Mouse (Mus musculus): ENCODE measurements around the gene H2-M11. TPM values are rescaled to one million over a fixed set of nuclear protein-coding genes. Genes with fewer than 3 reads are reported as not detected.

H2-M11 gene
- not detected for total RNA-seq (2021)
- long read RNA-seq, experiment 1 = 0 reads
- long read RNA-seq, experiment 2 = 0 reads

DNA sequence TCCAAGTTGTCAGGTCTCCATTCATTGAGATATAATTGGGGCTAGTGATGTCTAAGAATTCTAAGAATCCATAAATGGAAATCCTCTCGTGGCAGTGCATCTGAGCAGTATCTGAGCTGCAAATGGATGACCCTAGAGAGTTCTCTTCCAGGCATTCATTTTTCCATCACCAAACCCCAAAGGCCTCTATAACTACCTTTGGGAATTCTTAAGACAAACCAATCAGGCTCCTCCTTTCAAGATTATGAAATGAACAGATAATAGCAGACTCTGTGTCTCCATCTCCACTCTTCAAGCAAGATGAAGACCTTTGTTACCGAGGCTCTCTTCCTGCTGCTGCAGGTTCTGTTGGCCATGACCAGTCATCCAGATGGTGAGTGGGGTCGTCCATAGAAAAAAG, at the start of gene H2-M11:
Gene H2-M11, plus strand, starts transcription at position 301 of the 400 bp plus-strand sequence.
- Histone ChIP-seq H3K4me3 (no peak within 1 kb of the TSS), H3K27ac (no peak within 1 kb of the TSS)
- DNase-seq (ENCODE audit: low spot score in 2 of 2) = no peak
- TF ChIP-seq CTCF (conservative IDR thresholded peaks at IDR 0.05) = no peak

DNA sequence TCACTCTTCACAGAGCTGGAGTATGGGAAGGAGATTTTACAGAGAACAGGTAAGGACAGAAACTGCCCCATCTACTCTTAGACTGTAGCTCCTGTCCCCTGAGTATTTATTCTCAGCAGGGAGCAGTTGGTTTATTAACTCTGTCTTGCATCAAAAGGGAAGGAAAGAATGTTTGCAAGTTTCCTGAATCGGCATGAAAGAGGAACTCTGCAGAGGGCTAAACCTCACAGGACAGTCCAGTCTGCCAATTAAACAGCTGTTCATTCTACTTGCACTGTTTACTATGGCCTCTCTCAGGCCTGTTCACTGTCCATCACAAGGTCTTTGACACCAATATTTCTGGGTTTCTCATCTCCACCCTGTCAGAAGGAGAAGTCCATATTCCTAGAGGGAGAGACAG, 46.4 kb upstream of the H2-M11 start:
- DNase-seq (ENCODE audit: low spot score in 2 of 2) = no peak
- Histone ChIP-seq H3K4me3 (no peak overlapping the region), H3K27ac (no peak overlapping the region)
- no peak for TF ChIP-seq CTCF (conservative IDR thresholded peaks at IDR 0.05)

DNA sequence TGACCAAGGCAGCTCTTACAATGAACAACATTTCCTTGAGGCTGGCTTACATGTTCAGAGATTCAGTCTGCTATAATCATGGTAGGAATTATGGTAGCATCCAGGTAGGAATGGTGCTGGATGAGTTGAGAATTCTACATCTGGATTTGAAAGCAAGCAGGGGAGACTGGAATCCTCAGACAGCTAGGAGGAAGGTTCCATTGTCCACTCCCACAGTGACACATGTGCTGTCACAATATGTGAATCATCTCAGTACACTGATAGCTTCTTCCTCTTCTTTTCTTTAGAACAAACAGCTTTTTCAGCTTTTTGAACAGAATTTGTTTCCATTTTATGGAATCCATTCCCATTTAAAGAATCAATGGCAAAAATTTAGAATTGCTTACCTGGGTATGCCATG, 43.0 kb upstream of the H2-M11 start:
- DNase-seq (ENCODE audit: low spot score in 2 of 2) = no peak

More for the DNA sequence above, 43.0 kb upstream of the H2-M11 start:
- no peak overlapping the region for H3K4me3 ChIP-seq
- no peak overlapping the region for H3K27ac ChIP-seq
- TF ChIP-seq CTCF (conservative IDR thresholded peaks at IDR 0.05) = no peak

Other genes with a start within 250 kb of the H2-M11 start
- gene H2-M10.1, start 220.9 kb upstream of the H2-M11 start, total RNA-seq (2021) = not detected
- not detected for gene H2-M10.3, start 178.7 kb upstream of the H2-M11 start, total RNA-seq (2021)
- not detected for gene H2-M10.4, start 84.7 kb upstream of the H2-M11 start, total RNA-seq (2021)
- not detected for gene H2-M9, start 95.6 kb downstream of the H2-M11 start, total RNA-seq (2021)
- gene H2-M1, start 125.1 kb downstream of the H2-M11 start, total RNA-seq (2021) = not detected
- gene H2-M10.5, start 225.8 kb downstream of the H2-M11 start, total RNA-seq (2021) = not detected